Mouse (Mus musculus): ENCODE measurements around the gene Pten. TPM values are rescaled to one million over a fixed set of nuclear protein-coding genes. Genes with fewer than 3 reads are reported as not detected.
"Not testable (repeated sequence)": the region's sequence is repeated elsewhere in the genome, so short reads cannot be mapped to it uniquely, and the experiment has no call there.

The Pten gene
- polyA plus RNA-seq, 1 experiment from 2014 or later, result 21.3 TPM

- H3K27me3 ChIP-seq (ENCODE audit: control insufficient read depth, insufficient read depth, low read length), result no peaks in the 10 kb centered on the region
- H3K4me2 ChIP-seq (replicated peaks; ENCODE audit: low read depth, low read length), result no peak overlapping the region
- no peak overlapping the region for H3K4me3 ChIP-seq (ENCODE audit: low read depth, low read length)
- H3K27ac ChIP-seq (ENCODE audit: low read length), result no peak overlapping the region
- no peak overlapping the region for H3K9ac ChIP-seq (replicated peaks; ENCODE audit: low read depth, low read length)
- 0 out of 2 replicates have a peak, but pooled peaks cover 4% of the 10 kb centered on the region for H3K4me1 ChIP-seq (ENCODE audit: control insufficient read depth, insufficient read depth, low read length)
- H3K9me3 ChIP-seq (ENCODE audit: control insufficient read depth, low read depth, low read length), result no peaks in the 10 kb centered on the region
- no peaks in the 10 kb centered on the region; the same call in 1 of the 2 replicates for H3K36me3 ChIP-seq (ENCODE audit: control insufficient read depth, insufficient read depth, low read length)
- no peak for ATAC-seq (ENCODE audit: insufficient number of reproducible peaks, insufficient read depth, low FRiP score, low read depth)
- 61% methylated on average over 6 of the region's 6 CpGs for WGBS
These were observed 51.4 kb downstream of the Pten start for GRCm38 (mm10) chr19:32808690-32809089.

GRCm38 (mm10) chr19:32809117-32809516 is 51.8 kb downstream of the Pten start:
- 69% methylated on average over 3 of the region's 3 CpGs for WGBS
- H3K4me3 ChIP-seq (ENCODE audit: low read depth, low read length), result no peak overlapping the region
- no peak overlapping the region for H3K27ac ChIP-seq (ENCODE audit: low read length)
- no peak overlapping the region for H3K9ac ChIP-seq (replicated peaks; ENCODE audit: low read depth, low read length)
- no peaks in the 10 kb centered on the region for H3K27me3 ChIP-seq (ENCODE audit: control insufficient read depth, insufficient read depth, low read length)
- H3K9me3 ChIP-seq (ENCODE audit: control insufficient read depth, low read depth, low read length), result no peaks in the 10 kb centered on the region
- H3K36me3 ChIP-seq (ENCODE audit: control insufficient read depth, insufficient read depth, low read length), result no peaks in the 10 kb centered on the region; the same call in 1 of the 2 replicates
- H3K4me2 ChIP-seq (replicated peaks; ENCODE audit: low read depth, low read length), result no peak overlapping the region
- ATAC-seq (ENCODE audit: insufficient number of reproducible peaks, insufficient read depth, low FRiP score, low read depth), result no peak
- H3K4me1 ChIP-seq (ENCODE audit: control insufficient read depth, insufficient read depth, low read length), result 0 out of 2 replicates have a peak, but pooled peaks cover 4% of the 10 kb centered on the region

GRCm38 (mm10) chr19:32818759-32819158 is 61.5 kb downstream of the Pten start:
- no peak for ATAC-seq (ENCODE audit: insufficient number of reproducible peaks, insufficient read depth, low FRiP score, low read depth)
- Histone ChIP-seq H3K9me3 (ENCODE audit: control insufficient read depth, low read depth, low read length) (no peaks in the 10 kb centered on the region), H3K27ac (ENCODE audit: low read length) (no peak overlapping the region), H3K9ac (replicated peaks; ENCODE audit: low read depth, low read length) (no peak overlapping the region), H3K27me3 (ENCODE audit: control insufficient read depth, insufficient read depth, low read length) (no peaks in the 10 kb centered on the region), H3K4me1 (ENCODE audit: control insufficient read depth, insufficient read depth, low read length) (no peaks in the 10 kb centered on the region), H3K36me3 (ENCODE audit: control insufficient read depth, insufficient read depth, low read length) (peaks cover 31% of the 10 kb centered on the region), H3K4me2 (replicated peaks; ENCODE audit: low read depth, low read length) (no peak overlapping the region), H3K4me3 (ENCODE audit: low read depth, low read length) (no peak overlapping the region)
- WGBS, result 90% methylated on average over 4 of the region's 4 CpGs

GRCm38 (mm10) chr19:32822959-32823358 is 65.7 kb downstream of the Pten start:
- peaks cover 20% of the 10 kb centered on the region for H3K36me3 ChIP-seq (ENCODE audit: control insufficient read depth, insufficient read depth, low read length)
- no CpG with 5 or more reads among the region's 7 CpGs for whole genome bisulfite sequencing
- H3K4me3 ChIP-seq (ENCODE audit: low read depth, low read length); H3K4me1 ChIP-seq (ENCODE audit: control insufficient read depth, insufficient read depth, low read length); H3K27me3 ChIP-seq (ENCODE audit: control insufficient read depth, insufficient read depth, low read length); H3K4me2 ChIP-seq (replicated peaks; ENCODE audit: low read depth, low read length); H3K9me3 ChIP-seq (ENCODE audit: control insufficient read depth, low read depth, low read length); H3K27ac ChIP-seq (ENCODE audit: low read length); H3K9ac ChIP-seq (replicated peaks; ENCODE audit: low read depth, low read length): not testable (repeated sequence)
- ATAC-seq (ENCODE audit: insufficient number of reproducible peaks, insufficient read depth, low FRiP score, low read depth), result peak; percentile 23; the same call in 1 of the 2 replicates

GRCm38 (mm10) chr19:32826616-32827015 is 69.3 kb downstream of the Pten start:
- no peak for ATAC-seq (ENCODE audit: insufficient number of reproducible peaks, insufficient read depth, low FRiP score, low read depth)
- no peak overlapping the region for H3K9ac ChIP-seq (replicated peaks; ENCODE audit: low read depth, low read length)
- H3K9me3 ChIP-seq (ENCODE audit: control insufficient read depth, low read depth, low read length), result no peaks in the 10 kb centered on the region
- no peak overlapping the region for H3K4me3 ChIP-seq (ENCODE audit: low read depth, low read length)
- H3K27ac ChIP-seq (ENCODE audit: low read length), result no peak overlapping the region
- no peak overlapping the region for H3K4me2 ChIP-seq (replicated peaks; ENCODE audit: low read depth, low read length)
- H3K27me3 ChIP-seq (ENCODE audit: control insufficient read depth, insufficient read depth, low read length), result no peaks in the 10 kb centered on the region
- H3K4me1 ChIP-seq (ENCODE audit: control insufficient read depth, insufficient read depth, low read length), result 0 out of 2 replicates have a peak, but pooled peaks cover 3% of the 10 kb centered on the region
- 30% methylated on average over 4 of the region's 4 CpGs for WGBS
- no peaks in the 10 kb centered on the region for H3K36me3 ChIP-seq (ENCODE audit: control insufficient read depth, insufficient read depth, low read length)

DNA sequence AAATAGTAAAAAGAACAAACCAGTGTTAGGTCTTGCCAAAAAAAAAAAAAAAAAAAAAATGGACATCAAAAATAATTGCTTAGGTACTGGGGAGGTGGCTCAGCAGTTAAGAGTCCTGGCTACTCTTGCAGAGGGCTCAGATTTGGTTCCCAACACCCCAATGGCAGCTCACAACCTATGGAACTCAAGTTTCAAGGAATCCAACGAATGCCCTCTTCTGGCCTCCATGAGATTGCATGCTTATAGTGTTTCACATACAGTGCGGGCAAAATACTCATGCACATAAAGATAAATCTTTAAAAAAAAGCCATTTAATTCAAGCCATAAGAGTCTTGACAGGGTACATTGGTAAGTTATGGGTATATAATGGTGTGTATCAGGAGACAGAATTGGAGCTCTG is 72.6 kb downstream of the Pten start:
- 87% methylated on average over 2 of the region's 2 CpGs for WGBS
- H3K27me3 ChIP-seq (ENCODE audit: control insufficient read depth, insufficient read depth, low read length), result no peaks in the 10 kb centered on the region
- no peak overlapping the region for H3K27ac ChIP-seq (ENCODE audit: low read length)
- H3K36me3 ChIP-seq (ENCODE audit: control insufficient read depth, insufficient read depth, low read length), result no peaks in the 10 kb centered on the region
- ATAC-seq (ENCODE audit: insufficient number of reproducible peaks, insufficient read depth, low FRiP score, low read depth), result no peak
- no peak overlapping the region for H3K9ac ChIP-seq (replicated peaks; ENCODE audit: low read depth, low read length)
- H3K4me1 ChIP-seq (ENCODE audit: control insufficient read depth, insufficient read depth, low read length), result 0 out of 2 replicates have a peak, but pooled peaks cover 1% of the 10 kb centered on the region
- H3K9me3 ChIP-seq (ENCODE audit: control insufficient read depth, low read depth, low read length), result no peaks in the 10 kb centered on the region
- H3K4me2 ChIP-seq (replicated peaks; ENCODE audit: low read depth, low read length), result no peak overlapping the region
- no peak overlapping the region for H3K4me3 ChIP-seq (ENCODE audit: low read depth, low read length)

DNA sequence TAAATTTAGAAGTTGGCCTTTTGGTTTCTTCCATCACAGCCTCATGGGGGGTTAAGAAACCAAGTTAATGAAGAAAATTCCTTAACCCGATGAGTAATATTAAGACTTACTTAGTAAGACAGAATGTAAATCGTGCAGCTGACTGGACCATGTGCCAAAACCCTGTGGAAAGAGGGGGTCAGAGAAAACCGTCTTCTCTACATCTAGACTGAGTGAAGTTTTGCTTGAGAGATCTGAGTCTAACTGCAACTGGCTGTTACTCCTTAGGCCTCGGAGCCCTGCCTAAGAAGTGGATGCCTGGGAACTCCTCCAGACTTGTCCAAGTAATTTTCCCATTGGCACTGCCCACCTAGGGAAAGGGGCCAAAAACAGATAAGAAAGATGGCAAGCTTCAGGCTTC is 74.0 kb downstream of the Pten start:
- Histone ChIP-seq H3K4me3 (ENCODE audit: low read depth, low read length) (no peak overlapping the region), H3K4me2 (replicated peaks; ENCODE audit: low read depth, low read length) (no peak overlapping the region), H3K27me3 (ENCODE audit: control insufficient read depth, insufficient read depth, low read length) (no peaks in the 10 kb centered on the region), H3K9me3 (ENCODE audit: control insufficient read depth, low read depth, low read length) (no peaks in the 10 kb centered on the region), H3K9ac (replicated peaks; ENCODE audit: low read depth, low read length) (no peak overlapping the region), H3K36me3 (ENCODE audit: control insufficient read depth, insufficient read depth, low read length) (no peaks in the 10 kb centered on the region), H3K27ac (ENCODE audit: low read length) (no peak overlapping the region), H3K4me1 (ENCODE audit: control insufficient read depth, insufficient read depth, low read length) (no peaks in the 10 kb centered on the region)
- ATAC-seq (ENCODE audit: insufficient number of reproducible peaks, insufficient read depth, low FRiP score, low read depth), result no peak
- WGBS, result 87% methylated on average over 4 of the region's 4 CpGs

GRCm38 (mm10) chr19:32840491-32840890 is 83.2 kb downstream of the Pten start:
- Histone ChIP-seq H3K4me3 (ENCODE audit: low read depth, low read length) (no peak overlapping the region), H3K4me1 (ENCODE audit: control insufficient read depth, insufficient read depth, low read length) (no peaks in the 10 kb centered on the region), H3K4me2 (replicated peaks; ENCODE audit: low read depth, low read length) (no peak overlapping the region), H3K36me3 (ENCODE audit: control insufficient read depth, insufficient read depth, low read length) (no peaks in the 10 kb centered on the region), H3K9ac (replicated peaks; ENCODE audit: low read depth, low read length) (no peak overlapping the region), H3K27me3 (ENCODE audit: control insufficient read depth, insufficient read depth, low read length) (no peaks in the 10 kb centered on the region), H3K9me3 (ENCODE audit: control insufficient read depth, low read depth, low read length) (peaks cover 3% of the 10 kb centered on the region; the same call in 1 of the 2 replicates), H3K27ac (ENCODE audit: low read length) (no peak overlapping the region)
- no peak for ATAC-seq (ENCODE audit: insufficient number of reproducible peaks, insufficient read depth, low FRiP score, low read depth)
- WGBS, result 88% methylated on average over 6 of the region's 6 CpGs

DNA sequence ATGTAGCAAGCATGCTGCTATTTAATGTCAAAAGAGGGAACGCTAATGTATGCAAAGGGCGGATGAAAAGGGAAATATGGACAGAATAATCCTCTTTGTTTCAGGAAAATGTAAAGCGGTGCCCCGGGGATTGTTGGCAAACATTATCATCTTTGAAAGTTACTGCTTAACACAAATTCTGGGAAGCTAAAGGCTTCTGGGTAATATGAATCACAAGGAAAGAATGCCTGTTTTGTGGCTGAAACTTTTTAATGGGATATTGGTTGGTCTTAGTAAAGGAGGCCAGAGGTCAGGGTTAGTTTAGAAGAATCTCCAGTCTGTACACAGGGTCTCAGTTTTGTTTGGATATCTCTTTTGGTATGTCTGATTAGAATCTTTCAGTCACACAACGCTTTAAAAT is 87.2 kb downstream of the Pten start:
- no peaks in the 10 kb centered on the region for H3K36me3 ChIP-seq (ENCODE audit: control insufficient read depth, insufficient read depth, low read length)
- no peak for ATAC-seq (ENCODE audit: insufficient number of reproducible peaks, insufficient read depth, low FRiP score, low read depth)
- no peak overlapping the region for H3K27ac ChIP-seq (ENCODE audit: low read length)
- H3K9ac ChIP-seq (replicated peaks; ENCODE audit: low read depth, low read length), result no peak overlapping the region
- H3K4me2 ChIP-seq (replicated peaks; ENCODE audit: low read depth, low read length), result no peak overlapping the region
- WGBS, result 68% methylated on average over 5 of the region's 5 CpGs
- H3K27me3 ChIP-seq (ENCODE audit: control insufficient read depth, insufficient read depth, low read length), result no peaks in the 10 kb centered on the region
- no peak overlapping the region for H3K4me3 ChIP-seq (ENCODE audit: low read depth, low read length)
- H3K9me3 ChIP-seq (ENCODE audit: control insufficient read depth, low read depth, low read length), result no peaks in the 10 kb centered on the region
- no peaks in the 10 kb centered on the region for H3K4me1 ChIP-seq (ENCODE audit: control insufficient read depth, insufficient read depth, low read length)

Measured in stomach, embryonic 14.5 days (tissue).